Mouse (Mus musculus): Measurements from ENCODE around the gene S100a2.

DNA sequence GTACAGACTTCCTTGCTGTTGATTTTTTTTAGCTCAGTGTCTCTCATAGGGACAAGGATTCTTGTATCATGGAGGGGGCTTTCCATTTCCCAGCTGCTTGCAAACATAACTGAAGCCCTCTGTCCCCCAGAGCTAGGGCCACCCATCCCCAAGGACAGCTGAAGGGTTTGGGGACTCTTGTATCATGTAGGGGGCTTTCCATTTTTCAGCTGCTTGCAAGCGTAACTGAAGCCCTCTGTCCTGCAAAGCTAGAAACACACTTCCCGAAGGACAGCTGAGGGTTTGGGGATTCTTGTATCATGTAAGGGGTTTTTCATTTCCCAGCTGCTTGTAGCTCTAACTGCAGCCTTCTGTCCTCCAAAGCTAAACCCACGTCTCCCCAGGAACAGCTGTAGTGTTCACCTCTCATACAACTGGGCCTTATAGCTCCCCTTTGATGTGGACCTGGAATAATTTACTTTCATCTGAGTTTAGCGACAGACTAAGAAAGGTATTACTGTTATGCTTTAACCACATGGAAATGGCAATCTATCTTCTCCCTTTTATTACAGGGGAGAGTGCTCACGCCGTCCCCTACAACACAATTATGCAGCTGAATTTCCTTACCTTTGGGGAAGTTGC, 29.9 kb upstream of the S100a2 start, which contains the start of gene S100a3:
- TF ChIP-seq POLR2A (IDR thresholded peaks at IDR 0.05; ENCODE audit: borderline replicate concordance, control insufficient read depth, low read depth, low read length) = no peak
- TF ChIP-seq CTCF (IDR thresholded peaks at IDR 0.05; ENCODE audit: control insufficient read depth, insufficient read depth, low read length) = no peak

Measured in bone marrow, adult 2 months (tissue).